Mouse (Mus musculus) layer of hippocampus, postnatal 25 days (tissue): Measurements from ENCODE around the gene Rbm12. TPM values are rescaled to one million over a fixed set of nuclear protein-coding genes. Genes with fewer than 3 reads are reported as not detected.

ENCODE experiments used
- DNase-seq, 2 experiments: peaks; one replicate each; pipeline ENCODE4 v3.0.0; 2022; ENCODE audit warnings: mixed read lengths in 2 of 2, low spot score in 1 of 2; ENCODE audit errors: extremely low spot score in 1 of 2
- total RNA-seq, 2 experiments: library from RNA; stranded (reverse); gene quantifications; 2 replicates each; pipeline ENCODE4 v1.2.3; 2021

Rbm12 gene
- total RNA-seq, 2 experiments from 2014 or later = 28.9 to 30.6 TPM

DNA sequence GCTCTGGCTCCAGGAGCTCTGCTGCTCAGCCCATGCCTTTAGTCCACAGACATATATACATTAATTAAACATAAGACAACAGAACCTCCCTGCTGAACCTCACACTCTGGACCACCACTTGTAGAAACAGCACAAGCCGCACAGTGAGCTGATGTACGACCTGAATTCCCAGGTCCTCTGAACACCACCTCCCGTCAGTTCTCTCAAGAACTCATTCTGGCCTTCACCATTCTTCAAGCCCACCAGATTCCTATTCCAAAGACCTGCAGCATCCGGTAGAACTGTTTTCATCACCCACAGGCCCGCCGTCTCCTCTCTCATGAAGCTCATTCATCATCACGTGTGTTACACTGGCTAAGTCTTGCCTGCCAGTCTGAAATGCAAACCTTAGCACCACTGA, 31.4 kb downstream of the Rbm12 start:
- no peak for DNase-seq

DNA sequence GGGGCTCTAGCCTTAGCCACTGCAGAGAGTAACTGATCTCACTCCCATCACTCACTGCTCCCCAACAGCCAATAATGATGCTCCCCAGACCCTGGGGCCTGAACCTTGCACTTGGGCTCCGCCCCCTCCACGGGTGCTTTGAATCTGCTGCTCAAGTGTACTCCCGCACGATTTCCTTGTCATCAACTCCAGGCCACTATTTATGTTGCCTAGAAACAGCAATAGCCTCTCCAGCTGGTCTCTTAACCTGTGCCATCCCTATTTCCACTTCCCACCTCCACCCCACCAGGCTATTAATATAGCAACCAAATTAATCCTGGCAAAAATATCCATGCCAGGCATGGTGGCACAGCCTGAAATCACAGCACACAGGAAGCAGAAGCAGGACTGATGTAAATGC, 32.1 kb downstream of the Rbm12 start:
- no peak for DNase-seq

DNA sequence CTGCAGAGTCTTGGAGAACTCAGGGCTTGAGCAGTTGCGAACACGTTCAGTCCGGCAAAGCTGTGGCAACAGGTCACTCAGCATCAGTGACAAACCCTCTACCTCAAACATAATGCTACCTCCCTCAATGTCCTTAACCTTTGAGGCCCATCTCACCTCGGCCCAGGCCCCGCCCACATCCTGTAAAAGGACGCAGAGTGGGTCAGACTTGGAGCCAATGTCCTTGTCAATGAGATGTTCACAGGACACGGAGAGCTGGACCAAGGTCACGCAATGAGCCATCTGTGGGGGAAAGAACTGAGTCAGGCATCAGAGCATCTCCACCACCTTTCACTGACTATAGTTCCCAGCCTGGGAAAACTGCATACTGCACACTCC, 32.6 kb downstream of the Rbm12 start:
- no peak for DNase-seq

DNA sequence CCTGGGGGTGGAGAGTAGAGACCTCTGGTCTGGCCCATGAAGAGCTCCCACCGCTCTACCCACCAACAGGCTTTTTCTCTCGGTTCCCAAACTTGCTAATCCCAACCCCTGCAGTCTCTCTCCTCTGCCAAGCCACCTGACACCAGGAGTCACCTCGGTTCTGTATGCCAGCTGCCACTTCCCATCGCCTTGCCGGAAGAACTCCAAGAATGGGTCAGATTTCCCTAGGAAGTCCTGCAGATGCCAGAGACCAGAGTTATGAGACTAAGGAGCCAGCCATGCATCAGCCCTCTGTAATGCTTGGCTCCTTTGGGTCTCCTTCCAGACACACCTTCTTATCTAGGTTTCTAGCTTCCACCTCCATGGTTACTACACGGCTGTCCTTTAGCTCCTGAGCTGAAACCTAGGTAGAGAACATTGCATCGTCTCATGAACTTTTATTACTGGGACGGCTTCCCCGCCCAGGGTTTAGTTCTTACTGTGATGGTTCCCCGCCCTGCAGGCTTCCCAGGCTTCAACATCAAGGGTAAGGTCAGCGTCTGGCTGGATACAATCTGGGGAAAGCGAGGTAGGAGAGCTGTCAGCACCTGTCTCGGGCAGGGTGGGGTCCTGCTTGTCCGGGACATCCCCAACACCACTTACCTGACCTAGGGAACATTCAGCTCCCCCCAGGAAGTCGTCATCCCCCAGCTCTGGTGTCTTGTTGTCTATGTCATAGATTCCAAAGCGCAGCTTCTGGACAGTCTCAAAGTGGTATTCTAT, 33.2 kb downstream of the Rbm12 start:
- DNase-seq = no peak

DNA sequence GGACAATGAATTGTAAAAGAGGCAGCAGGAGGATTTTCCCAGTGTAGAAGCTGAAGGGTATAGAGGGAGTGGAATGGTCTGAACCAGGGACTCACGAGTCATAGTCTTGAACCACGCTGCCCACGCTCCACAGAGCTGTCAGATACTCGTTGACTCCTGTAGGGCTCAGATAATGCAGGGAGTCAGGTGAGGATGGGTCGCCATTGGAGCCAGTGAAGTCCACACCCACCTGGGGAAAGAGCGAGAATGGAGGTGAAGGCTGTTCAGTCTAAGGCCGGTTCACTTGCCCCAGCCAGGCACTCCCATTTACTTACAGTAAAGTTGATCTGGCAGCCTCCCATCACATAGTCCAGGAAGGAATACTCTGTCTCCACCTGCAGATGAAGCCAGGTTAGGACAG, 34.3 kb downstream of the Rbm12 start:
- DNase-seq = no peak

DNA sequence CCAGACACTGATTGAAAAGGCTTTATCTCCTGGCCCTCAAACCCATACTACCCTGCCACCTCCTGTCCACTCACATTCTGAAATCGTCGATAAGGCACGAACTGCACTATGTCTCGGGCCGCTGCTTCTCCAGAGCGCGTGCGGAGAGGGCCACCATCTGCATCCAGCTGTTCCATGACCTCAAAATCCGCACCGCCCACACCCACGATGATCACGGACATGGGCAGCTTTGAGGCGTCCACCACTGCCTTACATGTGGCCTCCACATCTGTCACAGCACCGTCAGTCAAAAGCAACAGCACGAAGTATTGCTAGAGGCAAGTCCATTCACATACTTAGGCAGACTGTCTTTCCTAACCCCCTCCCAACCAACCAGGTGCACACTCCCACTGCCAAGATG, 38.1 kb downstream of the Rbm12 start:
- DNase-seq = no peak

DNA sequence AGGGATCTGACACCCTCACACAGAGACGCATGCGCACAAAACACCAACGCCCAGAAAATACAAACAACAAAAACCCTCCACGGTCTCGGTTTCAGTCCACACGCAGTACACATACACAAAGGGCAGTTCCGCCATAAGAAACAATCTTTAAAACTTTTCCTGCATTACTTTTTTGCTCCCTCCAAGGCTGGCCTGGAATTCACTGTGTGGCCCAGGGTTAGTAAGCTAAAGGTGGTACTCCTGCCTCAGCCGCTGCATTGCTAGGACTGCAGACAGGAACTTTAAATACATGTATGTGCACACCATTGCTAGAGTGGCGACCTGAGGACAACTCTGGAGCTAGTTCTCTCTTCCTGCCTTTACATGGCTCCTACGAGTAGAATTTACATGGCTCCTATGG, 40.5 kb downstream of the Rbm12 start:
- DNase-seq = no peak

DNA sequence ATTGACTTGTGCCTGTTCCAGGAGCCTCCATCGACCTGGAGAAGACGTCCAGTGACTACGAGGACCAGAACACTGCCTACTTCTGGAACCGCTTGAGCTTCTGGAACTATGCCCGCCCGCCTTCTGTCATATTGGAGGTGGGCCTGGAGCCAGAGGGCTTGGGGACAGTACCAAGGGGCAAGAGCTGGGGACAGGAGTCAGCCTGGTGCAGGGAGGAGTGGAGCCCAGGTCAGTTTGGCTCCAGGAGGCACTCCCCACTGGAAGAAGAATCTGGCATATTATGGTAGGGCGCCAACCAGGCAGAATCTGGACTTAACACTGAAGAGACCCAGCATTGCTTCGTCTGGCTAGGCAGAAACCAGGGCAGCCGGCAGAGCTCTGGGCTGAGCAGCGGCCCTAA, 43.9 kb downstream of the Rbm12 start:
- DNase-seq = no peak

DNA sequence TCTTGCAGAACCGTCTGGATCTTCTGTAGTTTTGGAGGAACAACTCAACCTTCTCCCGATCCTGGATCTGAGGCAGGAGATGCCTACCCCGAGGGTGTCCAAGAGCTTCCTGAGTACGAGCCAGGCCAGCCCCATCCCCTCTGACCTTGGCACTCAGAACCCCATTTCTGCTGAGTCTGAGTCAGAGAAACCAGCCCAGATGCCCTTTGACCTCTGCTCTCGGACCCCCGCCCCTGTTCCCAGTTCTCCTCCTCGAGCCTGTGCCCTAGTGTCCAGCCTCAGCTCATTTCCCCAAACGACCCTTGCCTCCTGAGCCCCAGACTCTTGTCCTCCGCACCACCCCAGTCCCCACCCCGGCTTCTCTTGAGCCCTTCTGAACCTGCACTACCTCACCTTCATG, 45.7 kb downstream of the Rbm12 start:
- no peak for DNase-seq

DNA sequence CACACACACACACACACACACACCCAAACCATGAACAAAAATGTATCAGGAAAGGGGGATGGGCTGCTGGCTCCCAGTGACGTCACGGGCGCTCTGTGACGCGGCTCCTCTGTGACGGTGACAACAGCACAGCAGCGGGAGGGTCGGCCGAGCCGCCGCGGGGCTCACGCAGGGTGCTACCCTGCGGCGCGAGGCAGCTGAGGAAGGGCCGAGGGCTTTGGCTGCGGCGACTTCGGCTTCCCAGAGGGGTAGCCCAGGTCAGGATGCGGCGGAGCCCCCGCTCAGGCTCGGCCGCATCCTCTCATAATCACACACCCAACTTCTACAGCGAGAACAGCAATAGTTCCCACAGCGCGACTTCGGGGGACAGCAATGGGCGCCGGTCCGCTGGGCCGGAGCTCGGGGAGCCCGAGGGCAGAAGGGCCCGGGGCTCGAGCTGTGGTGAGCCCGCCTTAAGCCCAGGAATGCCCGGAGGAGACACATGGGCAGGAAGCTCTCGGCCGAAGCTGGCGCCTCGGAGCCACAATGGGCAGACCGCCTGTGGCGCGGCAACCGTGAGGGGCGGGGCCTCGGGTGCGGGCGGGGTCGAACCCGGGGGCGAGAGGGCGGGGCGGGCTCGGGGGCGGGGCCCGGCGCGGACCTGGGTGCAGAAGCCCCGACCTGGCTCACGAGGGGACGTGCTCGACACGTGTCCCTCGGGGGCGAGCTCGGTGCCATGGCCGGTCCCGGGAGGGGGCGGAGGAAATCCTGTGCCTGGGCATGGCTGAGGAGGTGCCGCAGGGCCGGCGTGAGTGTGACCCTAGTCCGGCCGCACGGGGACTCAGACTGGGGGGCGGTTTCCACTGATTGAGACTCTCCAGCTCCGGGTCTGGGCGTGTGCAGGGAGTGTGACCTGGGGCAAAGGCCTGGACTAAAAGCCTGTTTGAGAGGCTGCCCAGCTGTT, 46.4 kb downstream of the Rbm12 start, which contains the start of gene Spag4:
TSS of gene Spag4 (plus strand) at position 77 of the 943 bp plus-strand sequence.
- DNase-seq = peak; percentile 54 to 57

DNA sequence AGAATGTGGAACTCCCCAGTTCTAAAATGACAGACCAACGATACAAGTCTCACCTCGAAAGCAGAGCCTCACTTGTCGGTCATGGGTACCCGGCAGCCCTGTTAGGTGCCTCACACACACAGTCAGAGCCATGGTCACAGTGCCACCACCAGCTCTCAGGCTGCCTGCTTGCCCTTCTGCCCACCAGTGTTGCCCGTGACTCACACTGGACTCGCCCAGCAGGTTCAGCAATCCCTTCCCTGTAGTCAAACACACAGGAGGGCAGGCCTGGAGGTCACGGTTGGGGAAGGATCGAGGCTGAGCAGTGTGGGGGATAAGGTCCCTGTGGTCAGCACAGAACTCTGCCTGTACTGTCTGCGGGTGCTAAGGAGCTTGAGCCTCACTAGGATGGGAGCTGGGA, 59.0 kb downstream of the Rbm12 start, which contains the start of gene Fer1l4:
TSS of gene Fer1l4 (minus strand) at position 132 of the 400 bp plus-strand sequence.
- no peak for DNase-seq

DNA sequence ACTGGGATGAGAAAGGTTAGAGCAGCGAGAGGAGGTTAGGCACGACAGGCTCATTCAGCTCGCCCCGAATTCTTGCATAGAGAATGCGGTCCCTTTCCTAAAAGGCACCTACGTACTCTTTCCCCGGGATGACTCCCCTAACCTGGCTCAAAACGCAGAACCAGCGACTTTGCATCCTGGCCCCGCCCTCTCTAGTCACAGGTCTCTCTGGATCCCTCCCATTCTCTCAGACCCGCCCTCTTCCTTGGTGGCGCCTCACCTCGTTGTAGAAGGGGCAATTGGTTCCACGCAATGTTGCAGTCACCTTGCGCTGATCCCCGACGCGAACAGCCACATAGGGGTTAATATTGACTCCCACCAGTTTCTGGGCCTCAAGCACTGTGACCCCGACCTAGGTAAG, 63.8 kb downstream of the Rbm12 start:
- no peak for DNase-seq

DNA sequence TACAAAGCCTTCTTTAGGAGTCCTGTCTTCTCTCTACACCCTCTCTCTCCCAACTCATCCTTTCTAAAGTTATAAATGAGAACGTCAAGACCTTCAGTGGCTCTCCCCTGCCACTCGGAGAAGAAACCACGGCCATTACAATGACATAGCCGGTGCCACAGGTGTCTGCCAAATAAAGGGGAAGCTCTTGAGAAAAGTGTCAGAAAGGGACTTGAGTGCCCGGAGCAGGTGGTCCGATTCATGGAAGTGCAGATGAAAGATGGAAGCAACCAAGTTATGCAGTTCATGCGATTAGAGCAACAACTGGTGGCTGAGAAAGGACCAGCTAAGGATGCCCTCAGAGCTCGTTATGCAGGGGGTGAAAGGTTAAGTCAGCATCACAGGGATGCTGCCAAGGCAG, 68.9 kb downstream of the Rbm12 start:
- DNase-seq = no peak

Other genes with a start within 250 kb of the Rbm12 start
- gene Uqcc1, start 181.7 kb downstream of the Rbm12 start, total RNA-seq = 10 to 100 TPM; 60.8 to 74.1 TPM
- gene Gm15557, start 171.2 kb downstream of the Rbm12 start, total RNA-seq = not detected
- under 1 TPM in 1 of 2 experiments, not detected in 1; 0.10 TPM for gene Gdf5, start 166.6 kb downstream of the Rbm12 start, total RNA-seq
- 10 to 100 TPM; 14.3 to 18.9 TPM for gene Cep250, start 155.5 kb downstream of the Rbm12 start, total RNA-seq
- gene 6430550D23Rik, start 104.0 kb downstream of the Rbm12 start, total RNA-seq = 1 to 10 TPM; 1.8 to 2.6 TPM
- gene Ergic3, start 103.9 kb downstream of the Rbm12 start, total RNA-seq = 100 to 1,000 TPM; 174 to 223 TPM
- gene Fer1l4, start 59.0 kb downstream of the Rbm12 start, total RNA-seq = not detected
- 1 to 10 TPM; 3.9 to 4.2 TPM for gene Spag4, start 46.8 kb downstream of the Rbm12 start, total RNA-seq
- 10 to 100 TPM; 26.8 to 30.4 TPM for gene Cpne1, start within 50 bp of the Rbm12 start, total RNA-seq
- gene Gm28036, start 15.1 kb upstream of the Rbm12 start, total RNA-seq = 10 to 100 TPM; 21.3 to 24.4 TPM
- gene Romo1, start 32.1 kb upstream of the Rbm12 start, total RNA-seq = 100 to 1,000 TPM; 156 to 190 TPM
- 10 to 100 TPM; 45.6 to 47.4 TPM for gene Nfs1, start 32.2 kb upstream of the Rbm12 start, total RNA-seq
- 100 to 1,000 TPM; 275 to 354 TPM for gene Rbm39, start 68.3 kb upstream of the Rbm12 start, total RNA-seq
- gene Phf20, start 84.5 kb upstream of the Rbm12 start, total RNA-seq = 10 to 100 TPM; 80.3 to 82.7 TPM
- gene Cnbd2, start 200.3 kb upstream of the Rbm12 start, total RNA-seq = 1 to 10 TPM; 4.3 to 4.6 TPM
- gene Scand1, start 200.7 kb upstream of the Rbm12 start, total RNA-seq = 100 to 1,000 TPM in 1 of 2 experiments, 10 to 100 TPM in 1; 99.6 to 114 TPM